Mouse (Mus musculus) cortical plate, adult 2 months (tissue): ENCODE data around the gene Cttnbp2.

ENCODE experiments used
- CTCF ChIP-seq: fragments of 200-500 bp; IDR thresholded peaks from 2 replicates; pipeline ENCODE4 v1.5.1; 2011; ENCODE audit warnings: mild to moderate bottlenecking, control low read depth, low read length; ENCODE audit not compliant: insufficient read depth; ENCODE audit errors: extremely low read depth
- POLR2A ChIP-seq: fragments of 200-500 bp; IDR thresholded peaks from 2 replicates; pipeline ENCODE4 v1.6.1; 2011; ENCODE audit warnings: mild to moderate bottlenecking, low read length, control low read depth; ENCODE audit not compliant: insufficient read depth; ENCODE audit errors: extremely low read depth

GRCm38 (mm10) chr6:18381380-18381779 is 133.3 kb downstream of the Cttnbp2 start:
- TF ChIP-seq CTCF = no peak
- TF ChIP-seq POLR2A = no peak
